Mouse (Mus musculus): ENCODE results near the gene Vmn1r58.
"Not testable (repeated sequence)": the region's sequence is repeated elsewhere in the genome, so short reads cannot be mapped to it uniquely, and the experiment has no call there.

The Vmn1r58 gene

GRCm38 (mm10) chr7:5413296-5413695 is at the start of gene Vmn1r58:
Gene Vmn1r58 (minus strand): TSS chr7:5413396.
- DNase-seq (ENCODE audit: low spot score in 2 of 2) = not testable (repeated sequence)

GRCm38 (mm10) chr7:5456674-5457073 is 43.5 kb upstream of the Vmn1r58 start, which contains the start of gene Vmn1r59:
Gene Vmn1r59 (minus strand): TSS chr7:5456774.
- DNase-seq (ENCODE audit: low spot score in 2 of 2) = no peak

DNA sequence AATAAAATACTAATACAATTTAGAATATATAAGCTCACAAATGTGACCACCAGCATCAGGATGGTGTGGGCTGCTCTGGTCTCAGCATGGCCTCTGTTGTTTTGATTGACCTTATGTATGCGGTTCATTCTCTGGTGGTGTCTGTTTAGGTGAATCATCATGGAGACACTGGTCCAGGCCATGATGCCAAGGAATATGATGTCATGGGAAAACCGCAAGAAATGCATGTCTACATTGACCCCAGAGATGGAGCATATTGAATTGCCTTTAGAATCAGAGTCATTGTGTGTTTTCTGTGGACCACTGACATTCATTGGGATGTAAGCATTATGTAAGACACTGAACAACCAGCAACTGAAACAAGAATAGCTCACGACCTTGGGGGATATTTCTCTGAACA is 40.8 kb upstream of the Vmn1r58 start:
- DNase-seq (ENCODE audit: low spot score in 2 of 2) = not testable (repeated sequence)

DNA sequence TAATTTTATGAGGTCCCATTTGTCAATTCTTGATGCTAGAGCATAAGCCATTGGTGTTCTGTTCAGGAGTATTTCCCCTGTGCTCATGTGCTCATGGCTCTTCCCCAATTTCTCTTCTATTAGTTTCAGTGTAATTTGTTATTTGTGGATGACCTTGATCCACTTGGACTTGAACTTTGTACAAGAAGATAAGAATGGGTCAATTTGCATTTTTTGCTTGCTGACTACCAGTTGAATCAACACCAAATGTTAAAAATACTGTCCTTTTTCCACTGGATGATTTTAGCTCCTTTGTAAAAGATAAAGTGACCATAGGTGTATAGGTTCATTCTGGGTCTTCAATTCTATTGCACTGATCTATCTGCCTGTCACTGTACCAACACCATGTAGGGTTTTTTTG is 35.4 kb upstream of the Vmn1r58 start:
- DNase-seq (ENCODE audit: low spot score in 2 of 2) = no peak

- no peak for DNase-seq (ENCODE audit: low spot score in 2 of 2)
Measured at GRCm38 (mm10) chr7:5406201-5406600, 7.0 kb downstream of the Vmn1r58 start.

DNA sequence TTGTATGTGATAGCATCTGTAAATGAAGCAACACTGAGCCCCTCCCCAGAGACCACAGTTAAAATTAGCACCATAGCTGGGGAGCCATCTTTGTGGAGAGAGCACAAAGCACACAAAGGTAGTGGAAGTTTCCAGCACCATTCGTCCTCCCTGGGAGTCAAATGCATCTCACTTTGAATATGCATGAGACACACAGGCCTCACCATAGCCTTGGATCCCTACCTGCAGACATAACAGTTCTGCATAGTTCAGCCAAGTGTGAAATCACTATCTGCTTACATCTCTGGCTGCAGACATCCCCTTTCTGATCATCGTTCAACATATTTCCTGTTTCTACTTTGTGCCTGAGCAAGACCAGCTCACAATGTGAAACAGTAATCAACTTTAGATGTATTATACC is 46.5 kb downstream of the Vmn1r58 start:
- no peak for DNase-seq (ENCODE audit: low spot score in 2 of 2)

- DNase-seq (ENCODE audit: low spot score in 2 of 2) = no peak
Measured at GRCm38 (mm10) chr7:5363599-5363998, 49.6 kb downstream of the Vmn1r58 start.

Data from urinary bladder, postnatal 4 days (tissue).